Mouse (Mus musculus): Measurements from ENCODE around the gene Ptafr. TPM values are rescaled to one million over a fixed set of nuclear protein-coding genes. Genes with fewer than 3 reads are reported as not detected.

Ptafr gene
- 1 to 10 TPM in 1 of 2 experiments, under 1 TPM in 1; 0.39 to 1.1 TPM for total RNA-seq (2021)
- long read RNA-seq, experiment 1 = 0 reads
- long read RNA-seq, experiment 2, partial matches to known transcripts = 0 of 1 reads
- long read RNA-seq, experiment 2, other reads (novel, unspliced or antisense) = 1 of 1 reads

DNA sequence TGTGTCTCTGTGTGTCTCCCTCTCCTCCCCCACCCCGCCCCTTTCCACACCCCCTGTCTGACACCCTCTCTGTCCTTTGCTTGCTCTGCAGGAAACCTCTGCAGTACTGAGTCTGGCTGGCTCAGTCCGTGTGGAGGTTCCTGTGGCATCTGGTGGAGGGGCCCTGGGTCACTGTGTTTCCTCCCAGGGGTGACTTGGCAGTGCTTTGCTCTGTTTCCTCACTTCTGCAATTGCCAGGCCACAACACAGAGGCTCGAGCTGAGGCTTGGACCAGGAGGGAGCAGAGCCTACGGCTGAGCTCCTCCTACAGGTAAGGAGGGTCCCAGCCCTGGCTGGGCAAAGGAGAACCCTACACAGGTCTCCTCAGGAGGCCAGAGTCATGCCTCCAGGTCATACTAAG lies at the start of gene Ptafr:
TSS of gene Ptafr (plus strand) at position 103 of the 400 bp plus-strand sequence.
- DNase-seq (ENCODE audit: low spot score) = peak; percentile 27

GRCm38 (mm10) chr4:132514555-132515135 lies 49.2 kb upstream of the Ptafr start:
- DNase-seq (ENCODE audit: low spot score) = peak; percentile 89

DNA sequence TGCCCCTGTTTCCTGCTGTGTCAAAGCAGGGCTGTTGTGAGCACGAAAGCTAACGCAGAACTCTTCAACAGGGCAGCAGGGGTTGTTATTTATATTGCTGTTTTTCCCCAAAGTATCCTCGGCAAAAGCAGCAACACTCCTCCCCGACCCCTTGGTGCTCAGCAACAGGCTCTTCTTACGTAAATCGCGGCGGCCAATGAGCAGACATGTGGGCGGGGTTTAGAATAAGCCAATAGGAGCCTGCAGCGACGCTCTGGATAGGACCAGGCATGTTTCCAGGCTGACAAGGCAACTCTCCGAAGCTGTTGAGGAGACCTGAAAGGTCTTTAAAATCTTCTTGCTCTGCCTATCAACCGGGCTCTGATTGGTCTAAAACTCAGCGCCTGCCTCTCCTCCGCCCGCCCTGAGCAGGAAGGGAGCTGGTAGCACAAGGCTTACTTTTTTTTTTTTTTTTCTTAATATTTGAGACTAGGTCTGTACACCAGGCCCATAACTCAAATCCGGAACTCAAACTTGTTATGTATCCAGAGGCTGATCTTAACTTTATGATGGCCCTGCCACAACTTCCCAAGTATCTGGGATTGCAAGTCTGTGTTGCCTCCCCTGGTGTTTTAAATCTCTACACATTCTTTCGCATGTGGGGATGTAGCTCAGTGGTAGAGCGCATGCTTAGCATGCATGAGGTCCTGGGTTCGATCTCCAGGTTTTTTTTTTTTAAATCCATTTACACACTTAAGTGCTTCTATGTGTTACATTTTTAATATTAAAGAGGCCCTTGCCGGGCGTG lies 48.3 kb upstream of the Ptafr start:
- DNase-seq (ENCODE audit: low spot score) = peak; percentile 96

DNA sequence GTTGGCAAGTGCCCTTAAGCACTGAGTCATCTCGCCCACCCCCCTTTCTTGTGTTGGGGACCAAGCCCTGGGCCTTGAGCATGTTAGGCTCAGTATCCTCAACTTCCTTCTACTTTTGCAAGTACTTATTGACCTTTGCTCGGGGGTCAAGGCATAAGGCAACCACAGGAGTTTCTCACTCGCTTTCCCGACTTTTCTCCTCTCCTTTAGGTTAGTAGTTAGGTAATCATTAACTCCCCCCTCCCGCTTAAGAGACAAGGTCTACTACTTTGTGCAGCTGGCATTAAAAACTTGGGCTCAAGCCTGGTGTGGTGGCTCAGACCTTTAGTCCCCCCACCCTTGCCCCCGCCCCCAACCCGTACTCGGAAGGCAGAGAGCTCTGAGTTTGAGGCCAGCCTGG lies 45.8 kb upstream of the Ptafr start:
- no peak for DNase-seq (ENCODE audit: low spot score)

DNA sequence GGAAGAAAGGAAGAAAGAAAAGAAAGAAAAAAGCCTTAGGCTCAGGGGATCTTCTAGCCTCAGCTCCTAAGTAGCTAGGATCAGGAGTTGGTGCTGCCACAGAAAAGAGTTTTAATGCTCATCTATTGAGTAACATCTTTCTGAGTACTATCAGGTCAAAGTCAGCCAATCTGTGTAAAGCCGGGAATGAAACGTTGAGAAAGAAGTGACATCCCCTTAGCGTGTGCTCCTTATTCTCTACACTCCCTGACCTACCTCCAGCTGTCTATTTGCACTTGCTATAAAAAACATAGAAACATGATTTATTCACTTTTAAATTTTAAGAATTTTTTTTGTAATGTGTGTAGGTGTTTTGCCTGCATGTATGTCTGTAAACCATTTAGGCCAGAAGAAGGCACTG lies 44.7 kb upstream of the Ptafr start:
- no peak for DNase-seq (ENCODE audit: low spot score)

DNA sequence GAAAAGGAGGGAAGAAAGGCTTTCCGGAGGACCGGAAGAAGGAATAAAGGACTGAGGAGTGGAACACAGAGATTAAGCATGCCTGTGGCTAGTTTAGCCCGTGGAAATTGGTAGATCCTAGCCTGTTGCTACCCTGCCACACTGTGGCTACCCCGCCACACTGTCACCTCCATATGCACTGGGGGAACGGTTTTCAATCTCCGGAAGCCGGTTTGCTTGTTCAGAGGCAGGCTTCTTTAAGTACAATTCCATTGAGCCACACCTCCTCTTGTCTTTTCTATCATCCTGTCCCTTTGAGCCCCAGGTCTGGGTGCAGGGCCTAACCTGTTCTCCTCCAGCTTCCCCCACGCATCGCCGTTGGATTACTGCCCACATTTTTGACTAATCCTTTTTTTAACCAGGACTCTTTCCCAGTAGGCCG lies 39.5 kb upstream of the Ptafr start:
- no peak for DNase-seq (ENCODE audit: low spot score)

DNA sequence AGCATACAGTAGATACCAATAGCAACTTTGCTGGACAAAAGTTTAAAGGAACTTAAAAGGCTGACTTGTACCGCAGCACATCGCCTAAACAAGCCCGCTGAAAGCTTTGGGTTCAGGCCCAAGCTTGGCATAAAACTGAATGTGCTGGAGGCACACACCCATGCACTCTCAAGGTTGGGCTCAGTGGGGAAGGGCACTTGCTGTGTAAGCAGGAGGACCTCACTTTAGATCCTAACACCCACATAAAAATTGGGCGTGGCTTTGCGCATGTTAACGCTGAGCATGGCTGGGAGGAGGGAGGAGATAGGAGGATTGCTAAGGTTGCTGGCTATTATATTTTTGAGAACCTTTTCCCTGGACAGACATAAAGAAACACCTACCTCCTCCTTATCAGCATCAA lies 39.1 kb upstream of the Ptafr start:
- no peak for DNase-seq (ENCODE audit: low spot score)

DNA sequence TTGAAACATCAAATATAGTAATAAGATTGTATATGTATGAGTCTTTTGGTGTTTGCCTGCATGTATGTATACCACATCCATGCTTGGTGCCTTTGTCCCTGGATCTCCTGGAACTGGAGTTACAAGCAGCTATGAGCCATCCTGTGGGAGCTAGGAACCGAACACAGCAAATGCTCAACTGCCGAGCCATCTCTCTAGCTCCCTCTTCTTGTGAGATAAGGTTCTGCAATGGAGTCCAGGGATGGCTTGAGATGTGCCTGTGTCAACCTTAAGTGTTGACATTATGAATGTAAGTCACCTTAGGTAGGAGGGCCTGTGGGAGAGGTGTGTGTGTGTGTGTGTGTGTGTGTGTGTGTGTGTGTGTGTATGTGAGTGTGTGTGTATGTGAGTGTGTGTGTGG lies 37.2 kb upstream of the Ptafr start:
- DNase-seq (ENCODE audit: low spot score) = no peak

DNA sequence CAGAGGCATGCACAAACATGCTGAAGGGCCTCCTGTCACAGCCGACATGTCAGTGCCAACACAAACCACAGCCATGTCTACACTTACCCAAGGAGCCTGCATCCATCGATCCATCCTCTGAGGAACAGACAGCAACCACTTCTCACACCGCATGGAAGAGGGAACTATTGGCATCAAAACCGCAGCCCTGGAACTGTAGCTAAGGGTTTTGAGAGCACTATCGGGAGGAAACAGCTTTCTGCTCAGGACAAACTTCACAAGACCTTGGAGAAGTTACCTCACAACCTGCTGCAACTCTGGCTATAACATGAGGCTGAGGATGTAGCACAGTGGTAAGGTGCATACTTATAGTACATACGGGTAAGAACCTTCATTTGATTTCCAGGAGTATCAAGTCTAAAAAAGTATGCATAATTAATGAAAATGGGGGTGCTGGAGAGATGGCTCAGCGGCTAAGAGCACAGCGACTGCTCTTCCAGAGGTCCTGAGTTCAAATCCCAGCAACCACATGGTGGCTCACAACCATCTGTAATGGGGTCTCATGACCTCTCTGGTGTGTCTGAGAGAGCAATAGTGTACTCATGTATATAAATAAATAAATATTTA lies 35.8 kb upstream of the Ptafr start:
- no peak for DNase-seq (ENCODE audit: low spot score)

- DNase-seq (ENCODE audit: low spot score) = no peak
These were observed 34.5 kb upstream of the Ptafr start for GRCm38 (mm10) chr4:132529344-132529743.

DNA sequence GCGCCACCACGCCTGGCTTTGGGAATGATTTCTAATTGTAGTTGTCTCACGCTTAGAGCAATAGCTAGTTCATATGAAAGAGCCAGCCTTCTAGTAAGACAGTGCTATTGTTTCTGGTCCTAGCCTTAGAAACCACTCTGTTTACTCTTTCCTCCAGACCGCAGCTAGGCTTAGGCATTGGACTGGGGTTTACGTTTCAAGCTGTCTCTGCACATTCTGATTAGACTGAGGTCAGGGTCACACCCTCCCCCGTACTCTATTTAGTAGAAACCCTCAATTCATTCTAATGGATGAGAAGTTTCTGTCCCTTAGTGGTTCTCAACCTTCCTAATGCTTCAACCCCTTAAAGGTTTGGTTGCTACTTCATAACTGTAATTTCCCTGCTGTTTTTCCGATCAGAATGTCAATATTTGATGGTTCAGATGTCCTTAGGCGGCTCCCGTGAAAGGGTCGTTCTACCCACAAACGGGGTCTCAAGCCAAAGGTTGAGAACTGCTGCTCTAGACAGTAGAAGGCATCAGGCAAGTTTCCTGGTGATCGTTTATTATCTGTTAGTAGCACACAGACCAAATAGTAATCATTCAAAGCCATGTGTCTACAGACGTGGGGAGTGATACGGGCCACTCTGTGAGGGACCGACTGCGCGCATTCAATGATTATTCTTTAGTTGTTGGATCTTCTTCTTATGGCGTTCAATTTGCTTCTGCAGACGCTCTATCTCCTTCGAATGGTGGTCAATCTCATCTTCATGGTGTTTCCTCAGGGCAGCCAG lies 33.6 kb upstream of the Ptafr start:
- DNase-seq (ENCODE audit: low spot score) = no peak

DNA sequence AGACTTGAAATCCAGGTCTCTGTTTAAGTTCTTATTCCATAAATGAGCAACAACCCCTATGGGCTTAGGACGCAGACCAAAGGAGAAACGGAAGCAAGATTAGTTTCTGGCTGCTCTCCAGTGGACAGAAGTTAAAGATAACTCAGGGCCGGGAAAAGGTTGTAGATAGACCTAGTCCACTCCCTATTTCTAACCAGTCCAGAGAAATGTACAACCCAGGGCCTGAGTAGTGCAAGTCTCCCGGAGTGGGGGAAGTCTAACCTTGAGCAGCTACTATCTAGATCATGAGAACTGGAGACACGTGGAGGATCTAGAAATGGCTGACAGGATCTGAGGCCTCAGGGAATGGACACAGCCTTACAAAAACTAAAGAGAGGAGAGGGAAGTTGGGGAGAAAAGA lies 31.4 kb upstream of the Ptafr start:
- DNase-seq (ENCODE audit: low spot score) = no peak

DNA sequence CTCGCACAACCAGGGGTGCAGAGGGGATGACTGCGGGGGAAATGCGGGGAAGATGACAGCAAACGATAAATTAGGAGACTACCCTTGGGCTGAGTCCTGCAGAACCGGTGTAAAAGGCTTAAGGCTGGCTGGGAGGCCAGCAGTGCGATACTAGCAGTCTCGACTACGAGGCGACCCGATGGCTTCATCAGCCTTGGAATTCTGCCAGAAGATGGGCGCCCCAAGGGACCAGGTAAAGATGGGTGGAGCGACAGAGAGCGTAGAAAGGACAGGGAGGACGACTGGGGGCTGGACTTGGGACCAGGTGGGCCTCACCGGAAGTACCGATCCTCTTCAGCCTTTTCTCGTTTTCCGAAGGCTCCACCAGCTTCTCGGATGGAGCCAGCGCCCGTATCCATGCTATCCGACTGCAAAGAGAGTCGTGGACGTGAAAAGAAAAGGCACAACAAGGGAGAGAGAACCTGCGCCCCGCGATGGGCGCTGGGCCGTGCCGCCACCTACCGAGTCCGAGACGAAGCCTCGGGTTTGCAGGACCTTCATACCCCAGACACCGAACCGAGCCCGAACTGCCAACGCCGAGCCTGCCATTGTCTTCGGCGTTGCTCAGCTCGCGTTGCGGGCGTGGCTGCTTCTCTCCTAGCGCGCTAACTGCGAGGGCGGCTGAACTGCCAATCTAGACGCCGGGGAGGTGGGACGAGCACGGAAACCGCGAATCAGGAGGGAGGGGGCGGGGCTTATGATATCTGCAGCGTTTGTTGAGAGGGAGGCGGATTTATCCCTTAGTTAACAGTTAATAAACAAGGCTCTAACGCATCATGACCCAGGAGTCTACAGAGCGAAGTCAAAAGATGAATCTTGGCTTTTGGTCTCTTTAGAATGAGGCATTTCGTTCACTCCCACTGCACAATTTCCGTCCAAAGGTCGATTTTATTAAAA lies 30.6 kb upstream of the Ptafr start, which contains the start of gene Atpif1:
TSS of gene Atpif1 (minus strand) at position 679 of the 936 bp plus-strand sequence.
- peak; percentile 89 for DNase-seq (ENCODE audit: low spot score)

DNA sequence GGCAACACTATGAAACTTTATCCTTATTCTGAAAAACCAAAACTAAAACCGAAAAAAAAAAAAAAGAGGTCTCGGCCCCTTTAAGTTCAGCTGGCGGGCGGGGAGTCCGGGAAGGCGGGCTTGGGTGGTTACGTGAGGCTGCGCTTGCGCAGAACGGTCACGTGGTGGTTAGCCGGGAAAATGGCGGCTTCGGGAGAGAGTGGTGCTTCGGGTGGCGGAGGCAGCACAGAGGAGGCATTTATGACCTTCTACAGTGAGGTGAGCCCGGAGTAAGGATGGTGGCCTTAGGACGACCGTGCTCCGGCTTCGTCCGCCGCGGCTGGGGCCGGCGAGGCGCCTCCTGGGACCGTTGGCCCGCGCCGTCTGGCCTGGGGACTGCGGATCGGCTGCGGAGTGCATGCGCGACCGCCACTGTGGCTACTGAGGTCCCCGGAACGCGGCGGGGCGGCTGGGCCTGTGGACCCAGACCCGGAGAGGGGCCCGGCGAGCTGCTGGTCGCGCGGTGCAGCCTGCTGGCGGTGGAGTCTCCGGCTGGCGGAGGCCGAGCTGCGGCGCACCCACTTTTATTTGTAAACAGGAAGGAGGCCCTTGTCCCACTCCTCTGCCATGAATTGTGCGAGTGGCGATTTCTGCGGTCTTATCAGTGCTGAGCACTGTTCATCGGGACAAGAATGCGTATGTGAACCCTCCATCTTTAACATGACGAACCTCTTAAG lies 28.3 kb upstream of the Ptafr start, which contains the start of gene Dnajc8:
TSS of gene Dnajc8 (plus strand) at position 145 of the 716 bp plus-strand sequence.
- peak; percentile 96 for DNase-seq (ENCODE audit: low spot score)

DNA sequence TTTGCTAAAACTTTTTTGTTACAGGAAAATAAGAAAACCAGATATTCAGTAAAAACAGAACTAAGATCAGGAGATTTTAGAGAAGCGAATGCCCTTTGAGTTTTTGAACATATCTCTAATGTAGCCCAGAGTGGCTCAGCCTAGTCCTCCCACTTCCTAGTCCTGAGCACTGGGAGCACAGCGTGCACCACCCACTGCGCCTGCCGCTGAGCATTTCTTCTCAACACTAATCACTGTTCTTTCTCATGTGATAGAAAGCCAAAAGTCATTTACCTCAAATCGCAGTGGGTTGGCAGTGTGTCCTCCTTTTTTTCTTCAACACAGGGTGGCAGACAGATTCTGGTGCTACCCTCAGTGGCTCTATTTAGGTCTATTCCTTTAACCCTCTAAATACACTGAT lies 24.4 kb upstream of the Ptafr start:
- no peak for DNase-seq (ENCODE audit: low spot score)

DNA sequence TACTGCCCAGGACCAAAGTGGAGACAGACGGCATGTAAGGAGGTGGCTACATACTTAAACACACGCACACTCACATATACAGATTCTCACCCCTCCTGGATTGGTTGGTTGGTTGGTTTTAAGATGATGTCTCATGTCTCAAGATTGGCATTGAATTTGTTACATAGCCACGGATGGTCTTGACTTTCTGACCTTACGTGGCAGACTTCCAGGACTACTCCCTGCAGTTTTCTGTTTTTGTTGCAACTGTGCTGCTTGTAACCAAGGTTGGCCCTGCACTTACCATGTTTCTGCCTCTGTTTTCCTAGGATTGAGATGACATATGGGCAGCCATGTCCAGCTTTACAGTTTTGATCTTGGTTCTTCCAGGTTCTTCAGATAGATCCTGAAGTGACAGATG lies 22.5 kb upstream of the Ptafr start:
- no peak for DNase-seq (ENCODE audit: low spot score)

GRCm38 (mm10) chr4:132542724-132543123 lies 21.1 kb upstream of the Ptafr start:
- DNase-seq (ENCODE audit: low spot score) = peak; percentile 35

DNA sequence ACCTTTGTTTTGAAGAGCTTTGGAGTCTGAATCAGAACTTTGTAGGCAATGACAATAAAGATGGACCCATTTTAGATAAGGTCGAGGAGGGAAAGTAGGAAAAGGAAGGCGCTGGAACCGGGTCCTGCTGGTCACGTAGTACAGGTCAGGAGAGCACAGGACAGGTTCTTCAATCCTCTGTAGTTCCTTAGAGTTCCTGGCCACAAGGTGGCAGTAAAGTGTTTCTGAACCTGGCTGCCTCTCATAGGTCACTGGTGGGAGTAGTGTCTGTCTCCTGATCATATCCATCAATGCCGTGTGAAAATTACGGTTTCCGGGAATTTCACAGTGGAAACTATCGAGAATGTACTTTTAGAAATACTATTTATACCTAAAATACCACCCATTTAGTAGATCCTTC lies 18.0 kb upstream of the Ptafr start:
- peak; percentile 78 for DNase-seq (ENCODE audit: low spot score)

DNA sequence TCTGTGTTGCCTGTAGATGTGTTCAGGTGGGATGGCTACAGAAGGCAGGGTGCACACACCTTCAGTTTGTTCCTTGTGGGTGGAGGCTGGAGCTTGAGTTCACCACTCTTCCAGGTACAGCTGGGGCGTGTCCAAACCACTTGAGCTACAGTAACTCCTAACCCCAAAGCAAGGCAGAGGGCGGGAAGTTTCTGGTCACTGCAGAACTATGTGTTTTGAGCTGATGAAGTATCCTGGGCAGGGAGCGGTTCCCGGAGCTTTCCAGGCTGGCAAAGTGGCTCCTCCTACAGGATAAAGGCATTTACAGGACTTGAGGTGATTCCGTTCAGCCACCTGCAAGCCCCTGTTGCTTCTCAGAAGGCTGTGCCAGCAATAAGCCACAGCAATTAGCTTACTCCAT lies 9.6 kb upstream of the Ptafr start:
- DNase-seq (ENCODE audit: low spot score) = no peak

DNA sequence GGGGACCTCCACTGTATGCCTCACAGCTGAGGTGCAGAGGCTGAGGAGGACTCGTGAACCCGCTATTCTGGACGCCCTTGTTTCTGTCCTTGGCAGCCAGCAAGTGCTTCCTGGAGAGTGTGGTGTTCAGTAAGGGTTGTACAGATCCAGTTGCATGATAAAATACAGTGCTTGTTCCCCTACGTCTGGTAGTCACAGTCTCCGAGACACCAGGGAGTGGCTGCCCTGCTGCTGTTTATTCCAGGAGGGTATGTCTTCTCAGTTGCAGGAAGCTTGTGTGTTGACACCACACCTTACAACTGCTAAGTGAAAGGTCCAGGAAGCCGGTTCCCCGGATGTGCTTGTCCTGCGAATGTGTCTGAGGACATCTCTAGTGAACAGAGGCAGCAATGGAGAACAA lies 9.2 kb upstream of the Ptafr start:
- no peak for DNase-seq (ENCODE audit: low spot score)
